Mouse (Mus musculus): ENCODE data around the gene Cdh3.

DNA sequence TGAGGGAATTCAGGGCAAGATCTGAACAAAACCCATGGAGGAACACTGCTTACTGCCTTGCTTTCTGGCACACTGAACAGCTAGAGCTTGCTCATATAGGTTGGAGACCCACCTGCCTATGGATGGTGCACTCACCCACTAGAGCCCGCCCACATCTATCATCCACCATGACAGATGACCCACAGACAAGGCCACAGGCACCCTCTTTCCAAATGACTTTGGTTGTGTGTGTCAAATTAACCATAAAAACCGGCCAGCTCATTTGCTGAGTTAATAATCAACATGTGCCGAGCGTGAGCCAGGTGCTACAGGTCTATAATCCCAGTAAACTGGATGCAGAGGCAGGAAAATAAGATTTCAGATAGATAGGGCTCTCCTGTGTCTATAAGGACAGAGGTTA lies 59.7 kb downstream of the Cdh3 start:
- TF ChIP-seq EP300 (IDR thresholded peaks at IDR 0.05) (no peak), CTCF (IDR thresholded peaks at IDR 0.05) (no peak)
